Mouse (Mus musculus): Measurements from ENCODE around the gene Ttll7. TPM values are rescaled to one million over a fixed set of nuclear protein-coding genes. Genes with fewer than 3 reads are reported as not detected.

Gene Ttll7
- polyA plus RNA-seq, 1 experiment, result 1.2 TPM

GRCm38 (mm10) chr3:147026248-147026647 is 174.1 kb downstream of the Ttll7 start:
- Histone ChIP-seq H3K4me3 (replicated peaks; ENCODE audit: control insufficient read depth, low read depth, low read length) (no peak overlapping the region), H3K27ac (ENCODE audit: control insufficient read depth, insufficient read depth, low read depth, low read length, poor library complexity) (no peak overlapping the region), H3K4me1 (ENCODE audit: control insufficient read depth, insufficient read depth, low read length) (no peaks in the 10 kb centered on the region; the same call in 1 of the 2 replicates)
- no peak for TF ChIP-seq CTCF (IDR thresholded peaks at IDR 0.05; ENCODE audit: control insufficient read depth, insufficient read depth, low read length)
- WGBS, result 87% methylated on average over 5 of the region's 5 CpGs

DNA sequence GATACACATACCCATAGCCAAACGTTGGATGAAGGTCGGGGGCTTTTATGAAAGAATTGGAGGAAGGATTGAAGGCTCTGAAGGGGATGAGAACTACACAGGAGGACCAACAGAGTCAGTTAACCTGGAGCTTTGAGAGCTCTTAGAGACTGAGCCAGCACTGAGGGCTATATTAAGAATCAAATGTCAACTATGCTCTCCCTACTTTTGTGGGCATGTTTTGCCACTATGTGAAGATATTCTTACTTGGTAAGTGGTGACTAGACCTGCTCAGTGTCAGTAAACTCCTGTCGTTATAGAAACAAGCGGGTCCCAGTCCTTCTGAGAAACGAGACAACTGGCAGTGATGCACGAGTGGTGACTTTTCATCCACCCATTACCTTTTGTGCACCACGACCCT is 176.2 kb downstream of the Ttll7 start:
- Histone ChIP-seq H3K4me1 (ENCODE audit: control insufficient read depth, insufficient read depth, low read length) (no peaks in the 10 kb centered on the region), H3K4me3 (replicated peaks; ENCODE audit: control insufficient read depth, low read depth, low read length) (no peak overlapping the region), H3K27ac (ENCODE audit: control insufficient read depth, insufficient read depth, low read depth, low read length, poor library complexity) (no peak overlapping the region)
- no peak for TF ChIP-seq POLR2A (IDR thresholded peaks at IDR 0.05; ENCODE audit: borderline replicate concordance, control insufficient read depth, low read depth, low read length)
- WGBS, result 81% methylated on average over 7 of the region's 7 CpGs

DNA sequence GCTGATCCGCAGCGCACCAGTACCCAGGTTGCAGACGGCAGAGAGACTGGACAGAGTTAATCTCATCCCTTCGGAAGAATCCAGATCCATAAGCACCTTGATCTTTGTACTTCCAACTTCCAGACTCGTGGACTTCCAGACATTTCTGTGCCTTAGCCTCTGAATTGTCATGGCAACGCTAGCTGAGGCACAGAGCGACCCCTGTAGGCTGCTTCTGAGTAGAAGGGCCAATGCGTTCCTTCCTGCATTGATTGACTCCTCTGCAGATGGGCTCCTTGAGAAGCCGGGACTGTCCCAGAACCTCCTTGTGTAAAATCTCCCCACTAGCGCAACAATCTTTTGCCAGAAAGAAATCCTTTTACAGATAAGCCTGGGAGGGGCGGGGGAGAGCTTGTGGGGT is 177.6 kb downstream of the Ttll7 start:
- H3K4me1 ChIP-seq (ENCODE audit: control insufficient read depth, insufficient read depth, low read length), result no peaks in the 10 kb centered on the region
- TF ChIP-seq CTCF (IDR thresholded peaks at IDR 0.05; ENCODE audit: control insufficient read depth, insufficient read depth, low read length) (no peak), POLR2A (IDR thresholded peaks at IDR 0.05; ENCODE audit: borderline replicate concordance, control insufficient read depth, low read depth, low read length) (no peak)
- no peak overlapping the region for H3K4me3 ChIP-seq (replicated peaks; ENCODE audit: control insufficient read depth, low read depth, low read length)
- H3K27ac ChIP-seq (ENCODE audit: control insufficient read depth, insufficient read depth, low read depth, low read length, poor library complexity), result no peak overlapping the region
- WGBS, result 88% methylated on average over 11 of the region's 11 CpGs

DNA sequence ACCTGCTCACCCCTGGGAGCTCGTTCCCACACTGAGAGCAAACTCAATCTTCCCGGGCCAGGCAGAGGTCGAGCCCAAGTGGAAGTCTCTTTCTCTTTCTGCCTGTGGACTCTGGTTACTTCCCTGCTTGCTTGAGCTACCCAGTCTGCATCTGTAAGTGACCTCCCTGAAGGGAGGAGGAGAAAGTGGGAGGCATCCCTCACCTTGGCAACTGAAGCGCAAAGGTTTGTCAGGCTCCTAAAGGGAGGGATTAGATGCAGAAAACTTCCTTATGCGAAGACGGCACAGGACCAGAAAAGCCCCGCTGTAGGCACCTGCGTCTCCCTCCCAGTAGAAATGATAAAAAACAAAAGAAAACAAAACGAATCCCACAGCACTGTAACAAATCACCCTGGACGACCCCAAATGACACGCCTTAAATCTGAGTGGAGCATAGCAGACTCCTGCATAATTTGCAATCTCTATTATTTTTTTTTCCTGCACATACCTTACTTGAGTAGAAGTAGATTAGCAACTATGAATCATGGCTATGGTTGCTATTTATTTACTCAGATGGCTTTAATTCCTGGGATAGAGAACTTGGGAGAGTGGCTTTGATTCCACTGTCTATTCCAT is 178.2 kb downstream of the Ttll7 start:
- WGBS, result 79% methylated on average over 11 of the region's 11 CpGs
- no peaks in the 10 kb centered on the region for H3K4me1 ChIP-seq (ENCODE audit: control insufficient read depth, insufficient read depth, low read length)
- no peak for TF ChIP-seq POLR2A (IDR thresholded peaks at IDR 0.05; ENCODE audit: borderline replicate concordance, control insufficient read depth, low read depth, low read length)
- TF ChIP-seq CTCF (IDR thresholded peaks at IDR 0.05; ENCODE audit: control insufficient read depth, insufficient read depth, low read length), result no peak
- no peak overlapping the region for H3K27ac ChIP-seq (ENCODE audit: control insufficient read depth, insufficient read depth, low read depth, low read length, poor library complexity)
- H3K4me3 ChIP-seq (replicated peaks; ENCODE audit: control insufficient read depth, low read depth, low read length), result no peak overlapping the region

Other genes with a start within 250 kb of the Ttll7 start
- not detected in 2 replicates for gene Dnase2b, start 236.8 kb upstream of the Ttll7 start, polyA plus RNA-seq (2011; ENCODE audit: insufficient read depth, insufficient read length, low replicate concordance, missing spikeins)
- gene 4930503B20Rik, start 201.1 kb upstream of the Ttll7 start, polyA plus RNA-seq (2011; ENCODE audit: insufficient read depth, insufficient read length, low replicate concordance, missing spikeins), result not detected in 2 replicates
- not detected in 2 replicates for gene Samd13, start 166.8 kb upstream of the Ttll7 start, polyA plus RNA-seq (2011; ENCODE audit: insufficient read depth, insufficient read length, low replicate concordance, missing spikeins)
- 6.9 and 11.9 TPM in 2 replicates for gene Prkacb, start 39.4 kb upstream of the Ttll7 start, polyA plus RNA-seq (2011; ENCODE audit: insufficient read depth, insufficient read length, low replicate concordance, missing spikeins)

Data from bone marrow, adult 2 months (tissue).